Mouse (Mus musculus): ENCODE measurements around the gene App. TPM values are rescaled to one million over a fixed set of nuclear protein-coding genes. Genes with fewer than 3 reads are reported as not detected.

Gene App
- polyA plus RNA-seq, 1 experiment from 2014 or later = 157 TPM

GRCm38 (mm10) chr16:85086303-85086702 is 87.3 kb downstream of the App start:
- no peak overlapping the region for H3K4me3 ChIP-seq (ENCODE audit: low read depth, low read length)
- DNase-seq (ENCODE audit: low spot score, missing footprints) = no peak
- H3K27ac ChIP-seq (ENCODE audit: low read depth, low read length) = no peak overlapping the region
- WGBS = 90% methylated on average over 14 of the region's 14 CpGs
- no peaks in the 10 kb centered on the region for H3K27me3 ChIP-seq (ENCODE audit: control insufficient read depth, insufficient read depth, low read length)
- no peak overlapping the region for H3K4me2 ChIP-seq
- no peaks in the 10 kb centered on the region for H3K36me3 ChIP-seq (ENCODE audit: control insufficient read depth, insufficient read depth, low read length)
- H3K9ac ChIP-seq (ENCODE audit: low read length) = no peak overlapping the region
- H3K4me1 ChIP-seq (ENCODE audit: control insufficient read depth, insufficient read depth, low read length) = peaks cover 10% of the 10 kb centered on the region; the same call in 1 of the 2 replicates
- H3K9me3 ChIP-seq (ENCODE audit: control insufficient read depth, low read length) = no peaks in the 10 kb centered on the region
- ATAC-seq (ENCODE audit: low FRiP score) = no peak

- DNase-seq (ENCODE audit: low spot score, missing footprints) (no peak), ATAC-seq (ENCODE audit: low FRiP score) (peak; percentile 33; the same call in 1 of the 2 replicates)
- H3K27me3 ChIP-seq (ENCODE audit: control insufficient read depth, insufficient read depth, low read length) = no peaks in the 10 kb centered on the region
- no peaks in the 10 kb centered on the region for H3K9me3 ChIP-seq (ENCODE audit: control insufficient read depth, low read length)
- H3K4me3 ChIP-seq (ENCODE audit: low read depth, low read length) = no peak overlapping the region
- no peak overlapping the region for H3K27ac ChIP-seq (ENCODE audit: low read depth, low read length)
- H3K9ac ChIP-seq (ENCODE audit: low read length) = no peak overlapping the region
- 84% methylated on average over 6 of the region's 6 CpGs for WGBS
- H3K36me3 ChIP-seq (ENCODE audit: control insufficient read depth, insufficient read depth, low read length) = no peaks in the 10 kb centered on the region
- H3K4me1 ChIP-seq (ENCODE audit: control insufficient read depth, insufficient read depth, low read length) = peaks cover 10% of the 10 kb centered on the region; the same call in 1 of the 2 replicates
- H3K4me2 ChIP-seq = no peak overlapping the region
Observed at GRCm38 (mm10) chr16:85085902-85086301, 87.7 kb downstream of the App start.

- no peak overlapping the region for H3K4me3 ChIP-seq (ENCODE audit: low read depth, low read length)
- H3K36me3 ChIP-seq (ENCODE audit: control insufficient read depth, insufficient read depth, low read length) = no peaks in the 10 kb centered on the region
- H3K4me1 ChIP-seq (ENCODE audit: control insufficient read depth, insufficient read depth, low read length) = peaks cover 10% of the 10 kb centered on the region; the same call in 1 of the 2 replicates
- H3K9ac ChIP-seq (ENCODE audit: low read length) = no peak overlapping the region
- no peak overlapping the region for H3K4me2 ChIP-seq
- no peaks in the 10 kb centered on the region for H3K27me3 ChIP-seq (ENCODE audit: control insufficient read depth, insufficient read depth, low read length)
- no peak for DNase-seq (ENCODE audit: low spot score, missing footprints)
- 88% methylated on average over 1 of the region's 1 CpGs for WGBS
- H3K9me3 ChIP-seq (ENCODE audit: control insufficient read depth, low read length) = no peaks in the 10 kb centered on the region
- ATAC-seq (ENCODE audit: low FRiP score) = no peak
- H3K27ac ChIP-seq (ENCODE audit: low read depth, low read length) = no peak overlapping the region
Observed at GRCm38 (mm10) chr16:85084152-85084551, 89.4 kb downstream of the App start.

GRCm38 (mm10) chr16:85075330-85075729 is 98.2 kb downstream of the App start:
- 80% methylated on average over 2 of the region's 2 CpGs for WGBS
- no peak for DNase-seq (ENCODE audit: low spot score, missing footprints)
- H3K9me3 ChIP-seq (ENCODE audit: control insufficient read depth, low read length) = no peaks in the 10 kb centered on the region
- ATAC-seq (ENCODE audit: low FRiP score) = no peak
- no peaks in the 10 kb centered on the region; the same call in 1 of the 2 replicates for H3K36me3 ChIP-seq (ENCODE audit: control insufficient read depth, insufficient read depth, low read length)
- no peak overlapping the region for H3K9ac ChIP-seq (ENCODE audit: low read length)
- H3K4me3 ChIP-seq (ENCODE audit: low read depth, low read length) = no peak overlapping the region
- H3K27ac ChIP-seq (ENCODE audit: low read depth, low read length) = no peak overlapping the region
- H3K4me1 ChIP-seq (ENCODE audit: control insufficient read depth, insufficient read depth, low read length) = no peaks in the 10 kb centered on the region
- no peak overlapping the region for H3K4me2 ChIP-seq
- H3K27me3 ChIP-seq (ENCODE audit: control insufficient read depth, insufficient read depth, low read length) = no peaks in the 10 kb centered on the region

GRCm38 (mm10) chr16:85074889-85075288 is 98.7 kb downstream of the App start:
- ATAC-seq (ENCODE audit: low FRiP score) (no peak), DNase-seq (ENCODE audit: low spot score, missing footprints) (no peak)
- H3K27ac ChIP-seq (ENCODE audit: low read depth, low read length) = no peak overlapping the region
- no peak overlapping the region for H3K4me2 ChIP-seq
- WGBS = 80% methylated on average over 6 of the region's 6 CpGs
- H3K9ac ChIP-seq (ENCODE audit: low read length) = no peak overlapping the region
- H3K9me3 ChIP-seq (ENCODE audit: control insufficient read depth, low read length) = no peaks in the 10 kb centered on the region
- H3K4me3 ChIP-seq (ENCODE audit: low read depth, low read length) = no peak overlapping the region
- H3K27me3 ChIP-seq (ENCODE audit: control insufficient read depth, insufficient read depth, low read length) = no peaks in the 10 kb centered on the region
- H3K4me1 ChIP-seq (ENCODE audit: control insufficient read depth, insufficient read depth, low read length) = no peaks in the 10 kb centered on the region
- H3K36me3 ChIP-seq (ENCODE audit: control insufficient read depth, insufficient read depth, low read length) = no peaks in the 10 kb centered on the region; the same call in 1 of the 2 replicates

GRCm38 (mm10) chr16:85072624-85073023 is 100.9 kb downstream of the App start:
- Histone ChIP-seq H3K9me3 (ENCODE audit: control insufficient read depth, low read length) (no peaks in the 10 kb centered on the region), H3K4me3 (ENCODE audit: low read depth, low read length) (no peak overlapping the region), H3K4me2 (no peak overlapping the region), H3K36me3 (ENCODE audit: control insufficient read depth, insufficient read depth, low read length) (no peaks in the 10 kb centered on the region; the same call in 1 of the 2 replicates), H3K27ac (ENCODE audit: low read depth, low read length) (no peak overlapping the region), H3K9ac (ENCODE audit: low read length) (no peak overlapping the region), H3K27me3 (ENCODE audit: control insufficient read depth, insufficient read depth, low read length) (no peaks in the 10 kb centered on the region), H3K4me1 (ENCODE audit: control insufficient read depth, insufficient read depth, low read length) (no peaks in the 10 kb centered on the region)
- peak; percentile 63 for ATAC-seq (ENCODE audit: low FRiP score)
- DNase-seq (ENCODE audit: low spot score, missing footprints) = no peak
- 54% methylated on average over 12 of the region's 12 CpGs for WGBS

- H3K9me3 ChIP-seq (ENCODE audit: control insufficient read depth, low read length) = no peaks in the 10 kb centered on the region
- H3K27me3 ChIP-seq (ENCODE audit: control insufficient read depth, insufficient read depth, low read length) = no peaks in the 10 kb centered on the region
- H3K4me3 ChIP-seq (ENCODE audit: low read depth, low read length) = no peak overlapping the region
- ATAC-seq (ENCODE audit: low FRiP score) = no peak
- H3K4me2 ChIP-seq = no peak overlapping the region
- H3K36me3 ChIP-seq (ENCODE audit: control insufficient read depth, insufficient read depth, low read length) = no peaks in the 10 kb centered on the region; the same call in 1 of the 2 replicates
- no peak for DNase-seq (ENCODE audit: low spot score, missing footprints)
- H3K4me1 ChIP-seq (ENCODE audit: control insufficient read depth, insufficient read depth, low read length) = no peaks in the 10 kb centered on the region
- no peak overlapping the region for H3K9ac ChIP-seq (ENCODE audit: low read length)
- no peak overlapping the region for H3K27ac ChIP-seq (ENCODE audit: low read depth, low read length)
- 94% methylated on average over 12 of the region's 12 CpGs for WGBS
Observed at GRCm38 (mm10) chr16:85071791-85072190, 101.8 kb downstream of the App start.

- no peaks in the 10 kb centered on the region for H3K4me1 ChIP-seq (ENCODE audit: control insufficient read depth, insufficient read depth, low read length)
- H3K4me2 ChIP-seq = no peak overlapping the region
- 94% methylated on average over 1 of the region's 1 CpGs for WGBS
- DNase-seq (ENCODE audit: low spot score, missing footprints) = no peak
- H3K27me3 ChIP-seq (ENCODE audit: control insufficient read depth, insufficient read depth, low read length) = no peaks in the 10 kb centered on the region
- H3K27ac ChIP-seq (ENCODE audit: low read depth, low read length) = no peak overlapping the region
- H3K9ac ChIP-seq (ENCODE audit: low read length) = no peak overlapping the region
- H3K4me3 ChIP-seq (ENCODE audit: low read depth, low read length) = no peak overlapping the region
- ATAC-seq (ENCODE audit: low FRiP score) = no peak
- H3K9me3 ChIP-seq (ENCODE audit: control insufficient read depth, low read length) = no peaks in the 10 kb centered on the region
- no peaks in the 10 kb centered on the region; the same call in 1 of the 2 replicates for H3K36me3 ChIP-seq (ENCODE audit: control insufficient read depth, insufficient read depth, low read length)
Observed at GRCm38 (mm10) chr16:85071248-85071647, 102.3 kb downstream of the App start.

GRCm38 (mm10) chr16:85067254-85067893 is 106.2 kb downstream of the App start:
- Histone ChIP-seq H3K27ac (ENCODE audit: low read depth, low read length) (no peak overlapping the region), H3K4me1 (ENCODE audit: control insufficient read depth, insufficient read depth, low read length) (no peaks in the 10 kb centered on the region), H3K9ac (ENCODE audit: low read length) (no peak overlapping the region), H3K4me3 (ENCODE audit: low read depth, low read length) (no peak overlapping the region), H3K27me3 (ENCODE audit: control insufficient read depth, insufficient read depth, low read length) (no peaks in the 10 kb centered on the region), H3K36me3 (ENCODE audit: control insufficient read depth, insufficient read depth, low read length) (no peaks in the 10 kb centered on the region; the same call in 1 of the 2 replicates), H3K4me2 (no peak overlapping the region), H3K9me3 (ENCODE audit: control insufficient read depth, low read length) (no peaks in the 10 kb centered on the region)
- no peak for DNase-seq (ENCODE audit: low spot score, missing footprints)
- 96% methylated on average over 13 of the region's 13 CpGs for WGBS
- no peak for ATAC-seq (ENCODE audit: low FRiP score)
